Mouse (Mus musculus): ENCODE results near the gene Cd79a.

Gene Cd79a

GRCm38 (mm10) chr7:24912480-24912879 lies 15.3 kb downstream of the Cd79a start:
- DNase-seq (ENCODE audit: extremely low read depth, low read depth, low spot score), result no peak

- DNase-seq (ENCODE audit: extremely low read depth, low read depth, low spot score), result no peak
These were observed 21.7 kb downstream of the Cd79a start for GRCm38 (mm10) chr7:24918763-24919323.

GRCm38 (mm10) chr7:24919728-24920127 lies 22.5 kb downstream of the Cd79a start:
- DNase-seq (ENCODE audit: extremely low read depth, low read depth, low spot score), result no peak

GRCm38 (mm10) chr7:24930475-24930874 lies 33.3 kb downstream of the Cd79a start:
- DNase-seq (ENCODE audit: extremely low read depth, low read depth, low spot score), result no peak

GRCm38 (mm10) chr7:24931651-24932050 lies 34.5 kb downstream of the Cd79a start:
- no peak for DNase-seq (ENCODE audit: extremely low read depth, low read depth, low spot score)

GRCm38 (mm10) chr7:24943641-24944040 lies 46.5 kb downstream of the Cd79a start:
- no peak for DNase-seq (ENCODE audit: extremely low read depth, low read depth, low spot score)

GRCm38 (mm10) chr7:24944257-24944950 lies 47.2 kb downstream of the Cd79a start, which contains the start of gene Gm4881:
Gm4881 (minus strand) TSS chr7:24944494.
- DNase-seq (ENCODE audit: extremely low read depth, low read depth, low spot score), result no peak

- DNase-seq (ENCODE audit: extremely low read depth, low read depth, low spot score), result no peak
These were observed 50.3 kb downstream of the Cd79a start for GRCm38 (mm10) chr7:24947316-24948048.

- no peak for DNase-seq (ENCODE audit: extremely low read depth, low read depth, low spot score)
These were observed 51.6 kb downstream of the Cd79a start for GRCm38 (mm10) chr7:24948774-24949173.

GRCm38 (mm10) chr7:24949958-24950623 lies 52.9 kb downstream of the Cd79a start:
- DNase-seq (ENCODE audit: extremely low read depth, low read depth, low spot score), result no peak

Measured in fat pad, adult 2 months (tissue).